Mouse (Mus musculus) liver, embryonic 14.5 days (tissue): ENCODE results near the gene Vwa3a.

Source experiments
- CTCF ChIP-seq: IDR thresholded peaks from 2 replicates; pipeline ENCODE4 v1.5.1; 2016; ENCODE audit warnings: antibody characterized with exemption, low read depth, control low read depth
- EP300 ChIP-seq: IDR thresholded peaks from 2 replicates; pipeline ENCODE4 v1.6.1; 2016; ENCODE audit warnings: antibody characterized with exemption, low read depth

- no peak for TF ChIP-seq CTCF
- no peak for TF ChIP-seq EP300
These were observed 12.2 kb downstream of the Vwa3a start for GRCm38 (mm10) chr7:120751330-120751729.
